In genomic region chr14:77196246-77196645, GRCm38 (mm10) we compare ENCODE assay signal across 20 mouse cellular contexts. TPM values are rescaled to one million over a fixed set of nuclear protein-coding genes. Genes with fewer than 3 reads are reported as not detected.
DNase-seq lines count a peak whose midpoint lies in the region; ATAC-seq and TF ChIP-seq lines count a peak whose summit lies in the region.
"Had no signal": no experiment of that assay in that cellular context is flagged by ENCODE, and none has a peak within 500 bp of the region (broad histone marks: within the 10 kb centered on the region; RNA-seq: fewer than 3 reads in every experiment).

No protein-coding gene starts in this region.

- no peak for TF ChIP-seq CTCF in hindbrain, postnatal 0 days (IDR thresholded peaks at IDR 0.05; ENCODE audit: low read depth)
- TF ChIP-seq CTCF in midbrain, postnatal 0 days (IDR thresholded peaks at IDR 0.05) = no peak

- peaks cover 36% of the 10 kb centered on the region for H3K4me1 ChIP-seq in hindbrain, embryonic 12.5 days
- 0 out of 2 replicates have a peak, but pooled peaks cover 3% of the 10 kb centered on the region for H3K4me1 ChIP-seq in hindbrain, postnatal 0 days (ENCODE audit: insufficient read depth, low read length)
- peaks cover 26% of the 10 kb centered on the region for H3K4me1 ChIP-seq in kidney, embryonic 15.5 days
- peaks cover 9% of the 10 kb centered on the region for H3K4me1 ChIP-seq in midbrain, embryonic 14.5 days (ENCODE audit: control insufficient read depth, insufficient read depth, low read length)
- no peaks in the 10 kb centered on the region for H3K4me1 ChIP-seq in midbrain, postnatal 0 days (ENCODE audit: insufficient read depth, low read length)
- peaks cover 41% of the 10 kb centered on the region for H3K4me1 ChIP-seq in neural tube, embryonic 15.5 days
- H3K4me1 ChIP-seq: heart, embryonic 12.5 days had no signal

- H3K9me3 ChIP-seq in hindbrain, embryonic 12.5 days (replicated peaks) = no peaks in the 10 kb centered on the region
- H3K9me3 ChIP-seq in hindbrain, postnatal 0 days (ENCODE audit: low read length) = no peaks in the 10 kb centered on the region
- H3K9me3 ChIP-seq in kidney, embryonic 15.5 days (replicated peaks) = no peaks in the 10 kb centered on the region
- no peaks in the 10 kb centered on the region for H3K9me3 ChIP-seq in midbrain, embryonic 14.5 days (ENCODE audit: control insufficient read depth, low read length)
- no peaks in the 10 kb centered on the region for H3K9me3 ChIP-seq in midbrain, postnatal 0 days (ENCODE audit: low read length)
- H3K9me3 ChIP-seq in neural tube, embryonic 15.5 days (replicated peaks) = no peaks in the 10 kb centered on the region
- H3K9me3 ChIP-seq: embryonic facial prominence, embryonic 12.5 days; forebrain, embryonic 15.5 days; heart, embryonic 12.5 days; hindbrain, embryonic 15.5 days had no signal

- no peaks in the 10 kb centered on the region for H3K36me3 ChIP-seq in hindbrain, embryonic 12.5 days
- H3K36me3 ChIP-seq in hindbrain, postnatal 0 days (ENCODE audit: insufficient read depth, low read length) = no peaks in the 10 kb centered on the region
- no peaks in the 10 kb centered on the region for H3K36me3 ChIP-seq in kidney, embryonic 15.5 days
- no peaks in the 10 kb centered on the region for H3K36me3 ChIP-seq in midbrain, embryonic 14.5 days (ENCODE audit: control insufficient read depth, insufficient read depth, low read length)
- H3K36me3 ChIP-seq in midbrain, postnatal 0 days (ENCODE audit: insufficient read depth, low read length) = no peaks in the 10 kb centered on the region
- H3K36me3 ChIP-seq in neural tube, embryonic 15.5 days = no peaks in the 10 kb centered on the region
- H3K36me3 ChIP-seq: embryonic facial prominence, embryonic 12.5 days; forebrain, embryonic 15.5 days; heart, embryonic 12.5 days; hindbrain, embryonic 15.5 days had no signal

- H3K27me3 ChIP-seq in hindbrain, embryonic 12.5 days = no peaks in the 10 kb centered on the region
- no peaks in the 10 kb centered on the region for H3K27me3 ChIP-seq in hindbrain, postnatal 0 days (ENCODE audit: insufficient read depth, low read length)
- H3K27me3 ChIP-seq in kidney, embryonic 15.5 days = no peaks in the 10 kb centered on the region
- no peaks in the 10 kb centered on the region for H3K27me3 ChIP-seq in midbrain, embryonic 14.5 days (ENCODE audit: control insufficient read depth, insufficient read depth, low read length)
- no peaks in the 10 kb centered on the region for H3K27me3 ChIP-seq in midbrain, postnatal 0 days (ENCODE audit: insufficient read depth, low read length)
- H3K27me3 ChIP-seq in neural tube, embryonic 15.5 days (replicated peaks) = no peaks in the 10 kb centered on the region
- H3K27me3 ChIP-seq: embryonic facial prominence, embryonic 12.5 days; forebrain, embryonic 15.5 days; heart, embryonic 12.5 days; hindbrain, embryonic 15.5 days had no signal

- DNase-seq in hindbrain, postnatal 0 days (ENCODE audit: low spot score) = no peak
- DNase-seq in kidney, postnatal 4 days = no peak
- DNase-seq in midbrain, embryonic 14.5 days = peak; percentile 20
- DNase-seq in midbrain, postnatal 0 days (ENCODE audit: low spot score) = no peak
- DNase-seq in gastrocnemius, adult 8-10 months (ENCODE audit: low spot score in 2 of 2) = no peak
- DNase-seq: adrenal gland, postnatal 14 days; cerebellum, adult 11-12 months; cerebellum, adult 9-10 months; cerebellum, postnatal 25 days; gastrocnemius, postnatal 14 days; heart, adult 2 months had no signal

- H3K27ac ChIP-seq in hindbrain, embryonic 12.5 days = peak overlapping the region; percentile 5; the same call in 1 of the 2 replicates
- no peak overlapping the region for H3K27ac ChIP-seq in hindbrain, postnatal 0 days
- peak overlapping the region; percentile 46; the same call in 1 of the 2 replicates for H3K27ac ChIP-seq in kidney, embryonic 15.5 days
- no peak overlapping the region for H3K27ac ChIP-seq in midbrain, embryonic 14.5 days (replicated peaks; ENCODE audit: low read depth, low read length)
- no peak overlapping the region for H3K27ac ChIP-seq in midbrain, postnatal 0 days (ENCODE audit: low read depth, low read length)
- peak overlapping the region; percentile 66 for H3K27ac ChIP-seq in neural tube, embryonic 15.5 days (replicated peaks)
- H3K27ac ChIP-seq: embryonic facial prominence, embryonic 12.5 days; forebrain, embryonic 15.5 days; heart, adult 2 months; hindbrain, embryonic 15.5 days had no signal

- no peak overlapping the region for H3K4me2 ChIP-seq in hindbrain, embryonic 12.5 days (replicated peaks)
- H3K4me2 ChIP-seq in hindbrain, postnatal 0 days (ENCODE audit: low read depth, low read length) = no peak overlapping the region
- no peak overlapping the region for H3K4me2 ChIP-seq in kidney, embryonic 15.5 days
- no peak overlapping the region for H3K4me2 ChIP-seq in midbrain, embryonic 14.5 days (ENCODE audit: low read length)
- no peak overlapping the region for H3K4me2 ChIP-seq in midbrain, postnatal 0 days (ENCODE audit: low read depth, low read length, poor library complexity, severe bottlenecking)
- H3K4me2 ChIP-seq in neural tube, embryonic 15.5 days = no peak overlapping the region
- H3K4me2 ChIP-seq: embryonic facial prominence, embryonic 12.5 days; forebrain, embryonic 15.5 days; heart, embryonic 12.5 days; hindbrain, embryonic 15.5 days had no signal

- WGBS in hindbrain, embryonic 12.5 days = 78% methylated on average over 3 of the region's 3 CpGs
- 65% methylated on average over 3 of the region's 3 CpGs for WGBS in hindbrain, postnatal 0 days
- WGBS in kidney, embryonic 15.5 days = 29% methylated on average over 3 of the region's 3 CpGs
- WGBS in midbrain, embryonic 14.5 days = 69% methylated on average over 3 of the region's 3 CpGs
- WGBS in midbrain, postnatal 0 days = 66% methylated on average over 3 of the region's 3 CpGs
- WGBS in neural tube, embryonic 15.5 days = 37% methylated on average over 3 of the region's 3 CpGs

- no peak for ATAC-seq in hindbrain, embryonic 12.5 days (ENCODE audit: low FRiP score)
- no peak for ATAC-seq in hindbrain, postnatal 0 days
- ATAC-seq in kidney, embryonic 15.5 days (replicated peaks; ENCODE audit: low FRiP score) = peak; percentile 89
- ATAC-seq in midbrain, embryonic 14.5 days (ENCODE audit: low FRiP score, low TSS enrichment) = no peak
- ATAC-seq in midbrain, postnatal 0 days (ENCODE audit: low FRiP score) = no peak
- no peak for ATAC-seq in neural tube, embryonic 15.5 days (ENCODE audit: low FRiP score)
- ATAC-seq: activated CD4-positive, CD25-positive, alpha-beta regulatory T cell, adult 4 months; forebrain, embryonic 15.5 days had no signal

- H3K4me3 ChIP-seq in hindbrain, embryonic 12.5 days = no peak overlapping the region
- no peak overlapping the region for H3K4me3 ChIP-seq in hindbrain, postnatal 0 days (ENCODE audit: low read length)
- H3K4me3 ChIP-seq in kidney, embryonic 15.5 days (replicated peaks) = no peak overlapping the region
- H3K4me3 ChIP-seq in midbrain, embryonic 14.5 days (replicated peaks; ENCODE audit: low read depth, low read length) = no peak overlapping the region
- H3K4me3 ChIP-seq in midbrain, postnatal 0 days (ENCODE audit: low read depth, low read length) = no peak overlapping the region
- H3K4me3 ChIP-seq in neural tube, embryonic 15.5 days (replicated peaks) = no peak overlapping the region
- H3K4me3 ChIP-seq: embryonic facial prominence, embryonic 12.5 days; forebrain, embryonic 15.5 days; heart, adult 2 months; heart, embryonic 12.5 days; hindbrain, embryonic 15.5 days had no signal

- no peak overlapping the region for H3K9ac ChIP-seq in hindbrain, embryonic 12.5 days
- no peak overlapping the region for H3K9ac ChIP-seq in hindbrain, postnatal 0 days (replicated peaks; ENCODE audit: low read length)
- no peak overlapping the region for H3K9ac ChIP-seq in kidney, embryonic 15.5 days
- H3K9ac ChIP-seq in midbrain, embryonic 14.5 days (replicated peaks; ENCODE audit: low read length) = no peak overlapping the region
- H3K9ac ChIP-seq in midbrain, postnatal 0 days (replicated peaks; ENCODE audit: low read length, poor library complexity, severe bottlenecking) = no peak overlapping the region
- no peak overlapping the region for H3K9ac ChIP-seq in neural tube, embryonic 15.5 days (replicated peaks)
- H3K9ac ChIP-seq: embryonic facial prominence, embryonic 12.5 days; forebrain, embryonic 15.5 days; heart, embryonic 12.5 days; hindbrain, embryonic 15.5 days had no signal

RNA-seq across cellular contexts. Expression of gene Enox1, which starts 39.7 kb away (rescaled TPM):
- polyA plus RNA-seq in hindbrain, embryonic 12.5 days (2016; fragmentation: Nextera tagmentation; extraction: Ambion mirVana) = 36.7 and 37.9 TPM in 2 replicates
- 42.7 and 43.5 TPM in 2 replicates for total RNA-seq in hindbrain, postnatal 0 days (2014; rRNA removed)
- 29.1 and 30.7 TPM in 2 replicates for polyA plus RNA-seq in hindbrain, postnatal 0 days (2015; fragmentation: Nextera tagmentation; extraction: Ambion mirVana)
- polyA plus RNA-seq in kidney, embryonic 15.5 days (2015; fragmentation: Nextera tagmentation; extraction: Ambion mirVana) = 8.0 and 8.5 TPM in 2 replicates
- polyA plus RNA-seq in midbrain, embryonic 14.5 days (2014; fragmentation: Nextera tagmentation; extraction: Ambion mirVana) = 25.0 and 39.5 TPM in 2 replicates
- 46.0 and 49.6 TPM in 2 replicates for total RNA-seq in midbrain, postnatal 0 days (2014; rRNA removed)
- polyA plus RNA-seq in midbrain, postnatal 0 days (2015; fragmentation: Nextera tagmentation; extraction: Ambion mirVana) = 21.5 and 23.1 TPM in 2 replicates
- polyA plus RNA-seq in neural tube, embryonic 15.5 days (2015; fragmentation: Nextera tagmentation; extraction: Ambion mirVana) = 36.7 and 45.0 TPM in 2 replicates
- total RNA-seq in gastrocnemius, adult 8-10 months (2022) = 1 to 10 TPM in 1 of 4 experiments, under 1 TPM in 3; 0.31 to 1.0 (median 0.69) TPM
- total RNA-seq: MEL had no signal

Comparison
In these comparisons a context has a peak if more than half of its experiments do, and no peak if none do; other contexts are left out.
1. H3K27ac ChIP-seq: peak in hindbrain, embryonic 12.5 days (single experiment), kidney, embryonic 15.5 days (single experiment) and neural tube, embryonic 15.5 days (single experiment); none in hindbrain, postnatal 0 days (single experiment), midbrain, embryonic 14.5 days (single experiment) and midbrain, postnatal 0 days (single experiment).